Mouse (Mus musculus): ENCODE results near the gene Cysltr1.

DNA sequence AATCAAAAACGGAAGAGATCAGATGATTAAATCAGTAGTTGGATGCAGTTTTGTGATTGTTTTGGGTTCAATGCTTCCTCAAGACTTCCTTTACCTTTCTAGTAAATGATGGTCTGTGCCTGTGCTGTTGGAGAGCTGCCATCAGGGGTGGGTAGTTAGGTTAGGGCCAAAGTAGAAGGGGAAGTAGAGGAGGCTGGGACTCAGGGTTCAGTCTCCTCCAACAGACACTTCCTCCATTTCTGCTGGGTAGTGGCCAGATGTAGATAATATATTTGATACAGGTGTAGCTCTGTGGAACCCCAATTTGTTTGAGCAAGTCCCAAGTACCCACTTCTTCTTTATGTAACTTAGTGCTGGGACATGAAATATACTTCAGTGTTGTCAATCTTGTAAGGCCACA, 7.6 kb downstream of the Cysltr1 start:
- TF ChIP-seq CTCF (IDR thresholded peaks at IDR 0.05), result no peak
- no peak for TF ChIP-seq POLR2A (IDR thresholded peaks at IDR 0.05; ENCODE audit: insufficient read depth, low read depth, low read length)
